Mouse (Mus musculus) CH12F3 (cell line): Measurements from ENCODE around the gene Agpat3.

Experiments used
- in situ Hi-C: fragments of 300-500 bp; cut with MboI; formaldehyde crosslinking; loops from 2 replicates; pipeline ENCODE4 v1.14.3; 2020; ENCODE audit warnings: low sequenced_read_pairs

Agpat3 gene

DNA sequence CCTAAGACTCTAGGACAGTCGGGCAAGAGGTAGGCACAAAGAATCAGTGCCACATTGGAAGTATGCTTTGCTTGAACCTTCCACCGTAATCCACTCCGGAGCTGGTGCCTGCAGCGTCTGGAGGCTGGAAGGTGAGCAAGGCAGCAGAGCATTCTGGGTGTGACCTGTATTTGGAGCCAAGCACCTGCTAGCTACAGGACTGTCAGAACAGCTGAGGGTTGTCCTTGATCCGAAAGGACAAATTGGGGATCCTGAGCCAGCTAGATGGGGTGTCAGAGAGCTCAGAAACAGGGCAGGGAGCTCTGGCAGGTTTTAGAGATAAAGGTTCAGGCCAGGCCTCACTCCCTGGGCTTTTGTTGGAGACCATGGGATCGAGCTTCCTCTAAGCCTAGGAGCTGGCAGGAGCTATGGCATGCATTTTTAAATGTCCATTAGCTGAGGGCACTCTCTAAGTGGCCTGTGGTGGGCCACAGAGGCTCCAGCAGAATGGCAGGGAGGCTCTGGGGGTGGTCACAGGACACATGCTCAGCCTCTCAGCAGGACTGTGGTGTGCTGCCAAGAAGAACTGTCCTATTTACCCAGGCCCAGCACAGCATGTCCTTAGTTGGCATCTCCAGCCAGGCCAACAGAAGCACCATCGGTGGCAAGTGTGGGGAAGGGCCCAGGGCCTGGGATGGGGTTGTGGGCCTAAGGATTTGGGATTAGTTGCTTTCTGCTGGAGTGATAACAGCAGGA is 91.2 kb downstream of the Agpat3 start:
- in situ Hi-C loops, result no loop called here

- in situ Hi-C loops, result no loop called here
Observed at GRCm38 (mm10) chr10:78260322-78260721, 92.0 kb downstream of the Agpat3 start.

DNA sequence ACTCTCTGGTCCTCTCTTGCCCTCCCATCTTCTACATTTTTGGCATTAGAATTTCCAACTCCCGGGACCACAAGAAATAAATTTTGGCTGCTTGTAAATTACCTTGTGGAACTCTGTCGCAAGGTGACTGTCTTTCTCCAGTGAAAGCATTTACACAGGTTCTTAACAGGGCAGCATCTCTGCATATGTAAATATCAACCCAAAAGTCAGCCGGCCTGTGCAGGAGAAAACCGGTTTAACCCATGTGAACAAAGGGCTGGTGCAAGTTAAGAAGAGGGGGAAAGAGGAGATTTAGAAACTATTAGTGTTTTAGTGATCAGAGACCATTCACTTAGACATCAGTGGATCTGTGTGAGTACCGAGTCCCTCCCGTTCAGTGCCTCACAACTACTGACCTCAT is 92.6 kb downstream of the Agpat3 start:
- in situ Hi-C loops, result no loop called here

GRCm38 (mm10) chr10:78259230-78259629 is 93.1 kb downstream of the Agpat3 start:
- in situ Hi-C loops, result no loop called here

- in situ Hi-C loops, result no loop called here
Observed at GRCm38 (mm10) chr10:78258142-78258675, 94.1 kb downstream of the Agpat3 start.

DNA sequence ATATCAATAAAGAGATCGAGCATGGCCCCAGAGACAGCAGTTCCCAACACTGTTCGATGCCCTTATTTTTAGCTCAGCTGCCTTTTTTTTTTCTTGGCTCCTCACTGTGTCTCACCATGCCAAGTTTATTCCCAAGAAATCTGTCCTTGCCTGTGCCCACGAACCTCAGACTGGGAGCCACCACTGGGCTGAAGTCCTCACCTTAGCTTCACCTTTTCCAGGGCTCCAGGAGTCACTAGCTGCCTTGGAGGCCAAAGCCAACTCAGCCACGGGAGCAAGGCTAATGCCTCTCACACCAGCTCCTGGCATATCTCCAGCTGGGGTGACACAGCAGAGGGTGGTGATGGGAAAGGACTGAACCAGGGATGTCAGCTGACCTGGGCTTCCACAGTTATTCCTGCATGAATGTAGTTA is 96.6 kb downstream of the Agpat3 start:
- in situ Hi-C loops, result no loop called here

GRCm38 (mm10) chr10:78247206-78247605 is 105.1 kb downstream of the Agpat3 start:
- in situ Hi-C loops, result no loop called here

DNA sequence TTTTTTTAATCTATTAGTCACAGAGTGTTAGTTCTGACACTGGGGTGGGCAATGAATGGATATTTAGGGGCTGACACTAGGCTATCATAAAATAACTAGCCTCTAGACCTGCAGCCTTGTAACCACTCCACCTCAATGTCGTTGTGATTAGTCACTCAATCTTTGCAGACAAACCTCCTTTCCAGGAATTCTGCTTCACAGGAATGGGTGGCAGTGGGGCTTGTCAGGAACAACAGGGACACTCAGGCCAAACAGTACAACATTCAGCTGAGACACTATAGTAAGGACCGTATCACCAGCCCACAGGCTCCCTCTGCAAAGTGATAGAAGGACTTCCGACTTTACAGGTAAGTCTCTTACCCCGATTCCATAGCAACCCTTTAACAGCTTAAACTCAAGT is 105.6 kb downstream of the Agpat3 start:
- in situ Hi-C loops, result no loop called here

GRCm38 (mm10) chr10:78245225-78245547 is 107.1 kb downstream of the Agpat3 start:
- in situ Hi-C loops, result no loop called here

DNA sequence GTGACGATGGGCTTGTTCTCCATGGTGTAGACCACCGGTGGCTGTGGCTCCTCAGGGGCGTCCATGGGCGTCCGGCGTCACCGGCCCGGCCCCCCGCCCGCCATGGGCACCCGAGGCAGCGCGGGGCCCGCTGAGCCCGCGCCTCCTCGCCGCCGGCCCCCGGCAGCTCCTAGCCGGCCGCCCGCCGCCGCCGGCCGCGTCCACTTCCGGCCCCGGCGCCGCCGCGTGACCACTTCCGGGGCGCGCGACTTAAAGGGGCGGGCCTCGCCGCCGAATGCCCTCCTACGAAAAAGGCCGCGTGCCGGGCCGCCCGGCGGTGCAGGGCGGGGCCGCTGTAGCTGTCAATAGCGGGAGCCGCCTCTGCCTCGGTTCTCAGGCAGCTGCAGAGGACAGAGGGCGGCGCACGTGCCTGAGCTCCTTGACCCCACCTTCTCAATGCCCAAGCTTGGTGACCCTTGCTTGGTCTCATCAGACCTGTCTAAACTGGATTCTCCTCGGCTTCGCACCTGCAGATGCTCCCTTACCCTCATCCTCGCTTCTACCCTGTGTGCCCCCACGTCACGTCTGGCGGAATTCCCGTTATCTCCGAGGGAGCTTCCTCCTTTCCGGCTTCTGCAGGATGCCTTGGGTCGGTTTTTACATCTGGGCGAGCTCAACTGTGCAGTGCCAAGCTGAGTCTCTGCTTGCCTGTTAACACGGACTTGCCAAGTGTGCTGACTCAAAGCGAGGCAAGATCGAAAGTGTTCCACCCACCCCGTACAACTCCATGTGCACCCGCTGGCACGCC is 107.7 kb downstream of the Agpat3 start, which contains the start of gene Trappc10:
Trappc10 (minus strand) TSS at position 204 of the 787 bp plus-strand sequence.
- in situ Hi-C loops, result no loop called here

- in situ Hi-C loops, result no loop called here
Observed at GRCm38 (mm10) chr10:78244058-78244437, 108.2 kb downstream of the Agpat3 start.

DNA sequence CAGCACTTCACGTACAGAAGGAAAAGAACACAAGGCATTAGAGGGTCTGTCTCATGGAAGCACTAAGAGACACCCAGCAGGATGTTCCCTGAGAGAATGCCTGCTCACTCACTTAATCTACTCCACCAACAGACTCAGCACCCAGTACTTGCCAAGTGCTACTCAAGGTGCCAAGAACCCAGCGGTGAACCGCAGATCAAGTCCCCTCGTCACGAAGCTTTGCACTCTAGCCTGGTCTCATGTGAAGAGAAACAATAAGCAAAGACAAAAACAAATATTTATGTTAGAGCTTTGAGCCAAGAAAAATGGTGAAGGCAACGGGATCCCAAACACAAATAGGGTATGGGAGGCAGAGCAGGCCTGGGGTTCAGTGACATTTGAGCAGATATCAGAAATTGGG is 113.4 kb downstream of the Agpat3 start:
- in situ Hi-C loops, result no loop called here

DNA sequence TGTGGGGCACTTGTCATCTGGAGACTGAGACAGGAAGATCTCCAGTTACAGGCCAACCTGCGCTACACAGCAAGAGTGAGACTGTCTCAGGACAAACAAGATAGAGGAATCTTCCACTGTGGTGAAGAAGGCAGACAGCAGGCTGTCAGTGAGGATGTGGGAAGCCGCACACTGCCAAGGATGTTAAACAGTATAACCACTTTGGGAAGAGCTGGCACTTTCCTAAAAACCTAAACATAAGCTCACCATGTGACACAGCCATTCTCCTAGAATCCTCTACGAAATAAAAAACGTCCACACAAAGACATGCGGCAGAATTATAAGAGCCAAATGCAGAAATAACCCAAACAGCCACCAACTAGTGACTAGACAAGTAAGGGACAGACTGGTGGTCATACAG is 114.0 kb downstream of the Agpat3 start:
- in situ Hi-C loops, result no loop called here

DNA sequence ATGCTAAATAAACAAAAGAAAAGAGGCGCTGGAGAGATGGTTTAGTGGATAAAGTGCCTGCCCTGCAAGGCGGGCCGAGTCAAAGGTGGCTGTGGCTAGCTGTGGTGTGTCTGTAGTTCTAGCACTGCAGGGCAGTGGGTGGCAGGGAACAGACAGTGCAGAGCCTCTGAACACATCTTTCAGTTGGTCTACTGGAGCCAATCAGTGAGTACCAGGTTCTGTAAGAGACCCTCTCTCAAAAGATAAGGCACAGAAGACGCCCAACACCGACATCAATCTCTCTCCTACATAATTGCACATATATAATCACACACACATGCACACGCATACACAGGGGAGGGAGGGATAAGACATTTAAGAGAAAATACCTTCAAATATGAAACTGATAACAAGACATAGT is 114.5 kb downstream of the Agpat3 start:
- in situ Hi-C loops, result no loop called here

DNA sequence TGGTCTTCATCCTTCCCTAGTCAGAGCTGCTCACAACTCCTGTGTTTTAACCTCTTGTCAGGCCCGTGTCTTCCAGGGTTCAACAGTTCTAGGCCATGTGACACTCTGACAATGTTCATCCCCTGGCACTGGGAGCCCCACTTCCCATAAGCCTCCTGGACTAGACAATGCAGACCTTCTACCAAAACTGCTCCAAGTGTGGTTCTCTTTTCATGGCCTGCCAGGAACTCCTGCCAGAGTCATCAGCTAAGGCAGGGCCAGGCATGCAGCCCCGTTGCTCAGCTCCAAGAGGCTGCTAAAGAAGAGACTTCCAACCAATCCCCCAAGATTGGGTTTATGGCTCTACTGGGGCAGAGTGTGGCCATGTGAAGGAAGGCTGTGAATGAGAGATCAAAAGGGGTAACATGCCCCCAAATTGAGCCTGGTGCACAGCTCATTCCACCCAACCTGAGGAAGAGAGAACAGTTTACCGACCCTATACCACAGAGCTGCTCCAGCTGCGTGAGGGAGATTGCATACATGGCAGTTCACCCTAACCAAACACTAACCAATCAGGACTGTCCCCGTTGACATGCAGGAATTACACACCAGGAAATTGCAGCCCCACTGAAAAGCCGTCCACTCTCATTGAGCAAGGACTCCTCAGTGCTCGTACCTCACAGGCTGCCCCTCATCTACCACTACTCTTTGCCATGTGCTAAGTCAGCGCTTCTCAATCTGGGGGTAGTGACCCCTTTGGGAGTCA is 115.2 kb downstream of the Agpat3 start:
- in situ Hi-C loops, result no loop called here

DNA sequence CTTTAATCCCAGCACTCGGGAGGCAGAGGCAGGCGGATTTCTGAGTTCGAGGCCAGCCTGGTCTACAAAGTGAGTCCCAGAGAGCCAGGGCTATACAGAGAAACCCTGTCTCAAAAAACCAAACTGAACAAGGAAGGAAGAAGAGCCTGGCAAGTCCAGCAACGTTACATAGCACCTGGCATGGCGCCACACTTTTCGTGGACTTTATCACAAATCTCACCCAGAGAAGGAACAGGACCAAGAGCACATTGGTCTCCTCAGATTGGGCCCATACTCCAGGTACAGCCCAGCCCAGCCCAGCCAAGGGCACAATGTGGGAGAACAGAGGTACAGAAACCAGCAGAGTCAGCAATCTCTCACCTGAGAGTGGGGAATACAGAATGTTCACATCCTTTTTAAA is 118.5 kb downstream of the Agpat3 start:
- in situ Hi-C loops, result no loop called here

- in situ Hi-C loops, result no loop called here
Observed at GRCm38 (mm10) chr10:78233161-78233560, 119.1 kb downstream of the Agpat3 start.

- in situ Hi-C loops, result no loop called here
Observed at GRCm38 (mm10) chr10:78232301-78232980, 119.8 kb downstream of the Agpat3 start.

GRCm38 (mm10) chr10:78228560-78228928 is 123.7 kb downstream of the Agpat3 start:
- in situ Hi-C loops, result no loop called here

DNA sequence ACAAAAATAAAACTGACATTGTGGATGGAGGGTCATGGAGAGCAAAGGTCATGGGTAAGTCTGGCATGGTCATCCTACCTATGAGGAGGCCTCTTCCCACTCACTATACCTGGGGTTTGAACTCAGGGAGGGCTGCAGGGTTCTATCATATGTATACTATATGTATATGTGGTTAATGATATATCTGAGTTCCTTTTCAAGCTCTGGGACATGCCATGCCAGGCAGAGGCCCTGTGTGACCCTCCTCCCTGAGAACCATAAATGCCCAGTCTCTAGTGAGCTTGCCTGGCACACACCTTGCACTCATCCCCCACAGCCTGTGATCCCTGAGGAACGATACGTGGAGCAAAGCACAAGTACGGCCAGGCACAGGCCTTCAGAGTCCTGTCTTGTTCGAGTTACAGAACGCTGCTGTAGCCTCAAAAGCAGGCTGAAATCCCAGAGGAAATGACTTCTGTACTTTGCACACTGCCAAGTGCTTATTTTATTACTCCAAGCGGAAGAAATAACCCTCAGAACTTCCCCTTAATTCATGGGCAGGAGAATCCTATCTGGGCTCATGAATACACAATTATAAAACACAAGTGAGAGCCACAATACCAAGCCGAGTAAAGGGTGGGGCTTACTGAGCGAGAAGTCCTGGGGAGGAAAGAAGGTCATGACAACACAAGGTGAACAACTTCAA is 124.3 kb downstream of the Agpat3 start:
- in situ Hi-C loops, result no loop called here
